Mouse (Mus musculus) kidney, adult 2 months (tissue): ENCODE data around the gene Casp3.

Experiments
- CTCF ChIP-seq: fragments of 200-500 bp; conservative IDR thresholded peaks from 2 replicates; pipeline ENCODE4 v1.5.1; 2011; ENCODE audit warnings: low read depth, mild to moderate bottlenecking, control low read depth, low read length, moderate library complexity, mixed read lengths; ENCODE audit not compliant: insufficient read depth, insufficient read length
- POLR2A ChIP-seq: fragments of 200-500 bp; IDR thresholded peaks from one replicate; pipeline ENCODE4 v1.6.1; 2011; ENCODE audit warnings: low read depth, low read length, control low read depth

- TF ChIP-seq CTCF (no peak), POLR2A (no peak)
Measured at GRCm38 (mm10) chr8:46593067-46593466, 24.0 kb upstream of the Casp3 start.
